Mouse (Mus musculus) heart, embryonic 14.5 days (tissue): ENCODE measurements at regions not wholly inside any gene's neighbourhood (a gene's known extent, or its start where the extent isn't known, plus 50 kb on each side); places are given as distances from the start of the nearest gene placed in this dataset.

Source experiments
- ATAC-seq: fragments of 200-750 bp; cut with Nextera tagmentation; 2 replicates; pipeline ENCODE4 v1.8.0; 2017; ENCODE audit warnings: low read depth, moderate TSS enrichment; ENCODE audit not compliant: insufficient number of reproducible peaks, insufficient read depth, low FRiP score
- H3K27ac ChIP-seq, 2 experiments: fragments of 200-500 bp in 1 of 2; fragments of 300-500 bp in 1 of 2; sonication (generic) in 1 of 2; replicated peaks in 1 of 2; 2 replicates each; pipeline ENCODE4 v1.5.1; 2012 to 2014; ENCODE audit warnings: low read depth in 2 of 2, low read length in 2 of 2, control low read depth in 1 of 2, mild to moderate bottlenecking in 1 of 2, mixed read lengths in 1 of 2; ENCODE audit not compliant: control insufficient read depth in 1 of 2, insufficient read depth in 1 of 2
- H3K27me3 ChIP-seq: fragments of 300-500 bp; sonication (generic); 2 replicates; pipeline ENCODE4 v1.6.1; 2014; ENCODE audit warnings: mild to moderate bottlenecking, low read length, control low read depth; ENCODE audit not compliant: control insufficient read depth, insufficient read depth
- H3K36me3 ChIP-seq: fragments of 300-500 bp; sonication (generic); 2 replicates; pipeline ENCODE4 v1.6.1; 2014; ENCODE audit warnings: mild to moderate bottlenecking, control low read depth, low read length, mixed read lengths; ENCODE audit not compliant: control insufficient read depth, insufficient read depth
- H3K4me1 ChIP-seq, 2 experiments: fragments of 200-500 bp in 1 of 2; fragments of 300-500 bp in 1 of 2; sonication (generic) in 1 of 2; 2 replicates each; pipeline ENCODE4 v1.6.1; 2012 to 2014; ENCODE audit warnings: low read length in 2 of 2, control low read depth in 1 of 2, mixed read lengths in 1 of 2; ENCODE audit not compliant: control insufficient read depth in 2 of 2, insufficient read depth in 2 of 2
- H3K4me2 ChIP-seq: fragments of 300-500 bp; sonication (generic); 2 replicates; pipeline ENCODE4 v1.6.1; 2014; ENCODE audit warnings: mild to moderate bottlenecking, low read length
- H3K4me3 ChIP-seq, 2 experiments: fragments of 200-500 bp in 1 of 2; fragments of 300-500 bp in 1 of 2; sonication (generic) in 1 of 2; 2 replicates each; pipeline ENCODE4 v1.5.1; 2012 to 2014; ENCODE audit warnings: low read length in 2 of 2, mild to moderate bottlenecking in 2 of 2, control low read depth in 1 of 2, low read depth in 1 of 2, moderate library complexity in 1 of 2; ENCODE audit not compliant: control insufficient read depth in 1 of 2, insufficient read depth in 1 of 2
- H3K9ac ChIP-seq: fragments of 300-500 bp; sonication (generic); 2 replicates; pipeline ENCODE4 v1.6.1; 2014; ENCODE audit warnings: mild to moderate bottlenecking, low read length
- H3K9me3 ChIP-seq: fragments of 300-500 bp; sonication (generic); 2 replicates; pipeline ENCODE4 v1.6.1; 2016; ENCODE audit warnings: low read length, control low read depth; ENCODE audit not compliant: control insufficient read depth
- WGBS: fragments of 180-500 bp; shearing (Covaris S2); extraction: QIAGEN DNeasy Blood & Tissue Kit; methylation state at CpG from one replicate; pipeline ENCODE4 v1.1.7; 2014; 5-methylcytosine and 5-hydroxymethylcytosine counted together

DNA sequence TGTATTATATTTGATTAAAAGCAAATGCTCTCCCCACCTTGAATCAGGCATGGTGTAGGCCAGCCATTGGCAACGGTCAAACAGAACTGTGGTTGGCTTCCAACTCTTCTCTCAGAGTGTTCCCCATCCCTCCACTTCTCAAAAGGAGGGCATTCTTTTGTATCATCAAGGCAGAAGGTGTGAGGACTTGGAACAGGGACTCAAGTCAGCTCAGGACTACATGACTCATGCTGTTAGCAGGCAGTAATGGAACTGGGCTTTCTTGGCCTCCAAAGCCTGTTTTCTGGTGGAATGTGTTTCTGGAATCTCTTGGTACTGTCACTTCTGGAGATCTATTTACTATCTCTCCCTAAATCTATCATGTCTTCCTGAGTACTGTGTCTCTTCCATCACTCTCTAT lies 216.3 kb upstream of the Slc30a5 start:
- WGBS, result 81% methylated on average over 1 of the region's 1 CpGs
- Histone ChIP-seq H3K4me2 (no peak overlapping the region), H3K4me1 (no peaks in the 10 kb centered on the region), H3K27me3 (no peaks in the 10 kb centered on the region), H3K9ac (no peak overlapping the region), H3K4me3 (no peak overlapping the region), H3K36me3 (no peaks in the 10 kb centered on the region), H3K27ac (no peak overlapping the region), H3K9me3 (no peaks in the 10 kb centered on the region)
- ATAC-seq, result no peak

- H3K27ac ChIP-seq, result no peak overlapping the region
- H3K4me1 ChIP-seq, result no peaks in the 10 kb centered on the region
- H3K27me3 ChIP-seq, result no peaks in the 10 kb centered on the region
- no peak overlapping the region for H3K4me3 ChIP-seq
- H3K4me2 ChIP-seq, result no peak overlapping the region
- H3K36me3 ChIP-seq, result no peaks in the 10 kb centered on the region
- WGBS, result 58% methylated on average over 1 of the region's 1 CpGs
- ATAC-seq, result no peak
- H3K9ac ChIP-seq, result no peak overlapping the region
- H3K9me3 ChIP-seq, result no peaks in the 10 kb centered on the region
Measured at GRCm38 (mm10) chr13:101032594-101032993, 199.4 kb upstream of the Slc30a5 start.

DNA sequence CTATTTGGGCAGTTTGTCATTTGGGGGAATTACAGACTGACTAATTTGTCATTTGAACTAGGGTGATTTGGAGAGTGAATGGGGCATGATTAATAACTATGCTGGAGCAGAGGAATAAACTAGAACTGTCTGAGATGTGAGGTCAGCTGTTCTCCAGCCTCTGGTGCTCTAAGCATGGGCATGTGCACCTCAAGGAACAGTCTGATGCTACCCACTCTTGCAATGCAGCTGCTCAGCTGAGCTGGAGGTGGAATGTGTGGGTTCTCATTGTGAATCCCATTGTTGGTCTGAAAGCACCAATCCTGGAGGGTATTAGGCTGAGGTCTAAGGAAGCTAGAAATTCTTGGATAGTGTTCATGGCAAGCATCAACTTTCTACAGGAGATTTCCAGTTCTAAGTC lies 192.8 kb upstream of the Slc30a5 start:
- Histone ChIP-seq H3K4me1 (no peaks in the 10 kb centered on the region), H3K4me2 (no peak overlapping the region), H3K27ac (no peak overlapping the region), H3K27me3 (no peaks in the 10 kb centered on the region), H3K9ac (no peak overlapping the region), H3K36me3 (no peaks in the 10 kb centered on the region), H3K4me3 (no peak overlapping the region), H3K9me3 (0 out of 2 replicates have a peak, but pooled peaks cover under 1% of the 10 kb centered on the region)
- no peak for ATAC-seq

GRCm38 (mm10) chr13:101025488-101025887 lies 192.3 kb upstream of the Slc30a5 start:
- Histone ChIP-seq H3K9ac (no peak overlapping the region), H3K36me3 (no peaks in the 10 kb centered on the region), H3K27ac (no peak overlapping the region), H3K9me3 (0 out of 2 replicates have a peak, but pooled peaks cover 3% of the 10 kb centered on the region), H3K4me2 (no peak overlapping the region), H3K27me3 (no peaks in the 10 kb centered on the region), H3K4me3 (no peak overlapping the region), H3K4me1 (no peaks in the 10 kb centered on the region)
- 76% methylated on average over 2 of the region's 2 CpGs for WGBS
- no peak for ATAC-seq

GRCm38 (mm10) chr13:101024971-101025370 lies 191.7 kb upstream of the Slc30a5 start:
- no peak overlapping the region for H3K27ac ChIP-seq

DNA sequence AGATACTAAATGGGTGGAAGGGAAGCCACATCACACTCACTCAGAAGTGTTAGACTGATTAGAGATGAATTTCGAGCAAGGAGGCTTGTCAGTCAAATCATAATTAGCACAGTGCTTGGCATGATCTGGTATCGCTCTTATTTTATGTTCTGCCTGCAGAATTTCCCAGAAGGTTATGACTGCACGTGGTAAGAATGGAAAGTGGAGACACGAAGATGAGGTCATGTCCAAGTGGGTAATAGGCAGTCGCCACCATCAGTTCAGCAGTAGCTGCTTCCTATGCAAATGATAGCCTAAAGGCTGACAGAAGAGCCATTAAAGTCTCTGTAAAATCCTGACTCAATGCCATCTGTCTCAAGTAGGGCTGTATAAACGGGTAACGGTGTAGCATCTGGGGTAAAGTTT lies 186.0 kb upstream of the Slc30a5 start:
- Histone ChIP-seq H3K36me3 (no peaks in the 10 kb centered on the region), H3K4me1 (no peaks in the 10 kb centered on the region; a peak in 1 of 4 replicates), H3K4me2 (no peak overlapping the region), H3K9me3 (0 out of 2 replicates have a peak, but pooled peaks cover 3% of the 10 kb centered on the region), H3K27me3 (no peaks in the 10 kb centered on the region), H3K27ac (no peak overlapping the region), H3K4me3 (no peak overlapping the region), H3K9ac (no peak overlapping the region)
- no peak for ATAC-seq
- WGBS, result 62% methylated on average over 7 of the region's 7 CpGs

More at GRCm38 (mm10) chr13:101024971-101025370, 191.7 kb upstream of the Slc30a5 start:
- no peak overlapping the region for H3K4me3 ChIP-seq
- H3K27me3 ChIP-seq, result no peaks in the 10 kb centered on the region
- H3K9me3 ChIP-seq, result 0 out of 2 replicates have a peak, but pooled peaks cover 3% of the 10 kb centered on the region
- H3K9ac ChIP-seq, result no peak overlapping the region
- 90% methylated on average over 2 of the region's 2 CpGs for whole genome bisulfite sequencing
- ATAC-seq, result no peak
- no peaks in the 10 kb centered on the region for H3K36me3 ChIP-seq
- no peaks in the 10 kb centered on the region for H3K4me1 ChIP-seq
- no peak overlapping the region for H3K4me2 ChIP-seq

GRCm38 (mm10) chr13:101017041-101017440 lies 183.8 kb upstream of the Slc30a5 start:
- Histone ChIP-seq H3K4me1 (no peaks in the 10 kb centered on the region; a peak in 1 of 4 replicates), H3K27me3 (no peaks in the 10 kb centered on the region), H3K36me3 (no peaks in the 10 kb centered on the region), H3K9ac (no peak overlapping the region), H3K4me2 (no peak overlapping the region), H3K27ac (no peak overlapping the region), H3K4me3 (no peak overlapping the region), H3K9me3 (0 out of 2 replicates have a peak, but pooled peaks cover 3% of the 10 kb centered on the region)
- ATAC-seq, result no peak
- WGBS, result 33% methylated on average over 6 of the region's 6 CpGs

GRCm38 (mm10) chr13:101016181-101016580 lies 183.0 kb upstream of the Slc30a5 start:
- Histone ChIP-seq H3K4me1 (no peaks in the 10 kb centered on the region; a peak in 1 of 4 replicates), H3K9ac (no peak overlapping the region), H3K4me3 (no peak overlapping the region), H3K4me2 (no peak overlapping the region), H3K9me3 (0 out of 2 replicates have a peak, but pooled peaks cover 3% of the 10 kb centered on the region), H3K36me3 (no peaks in the 10 kb centered on the region), H3K27ac (no peak overlapping the region), H3K27me3 (no peaks in the 10 kb centered on the region)
- 67% methylated on average over 1 of the region's 1 CpGs for WGBS
- ATAC-seq, result no peak
